Mouse (Mus musculus): ENCODE data around the gene 0610009B22Rik. TPM values are rescaled to one million over a fixed set of nuclear protein-coding genes. Genes with fewer than 3 reads are reported as not detected.
"Not testable (repeated sequence)": the region's sequence is repeated elsewhere in the genome, so short reads cannot be mapped to it uniquely, and the experiment has no call there.

Gene 0610009B22Rik
- total RNA-seq, 2 experiments from 2014 or later, result 33.7 to 37.3 TPM

- TF ChIP-seq CTCF (conservative IDR thresholded peaks at IDR 0.05), result peak; percentile 96
- Histone ChIP-seq H3K4me3 (no peak overlapping the region), H3K27ac (no peak overlapping the region)
- peak; percentile 89 to 93 for DNase-seq (ENCODE audit: low spot score in 2 of 2)
Observed at GRCm38 (mm10) chr11:51681324-51681975, 7.2 kb downstream of the 0610009B22Rik start.

- Histone ChIP-seq H3K27ac (no peak overlapping the region), H3K4me3 (no peak overlapping the region)
- DNase-seq (ENCODE audit: low spot score in 2 of 2), result no peak
- TF ChIP-seq CTCF (conservative IDR thresholded peaks at IDR 0.05), result no peak
Observed at GRCm38 (mm10) chr11:51679466-51679865, 9.2 kb downstream of the 0610009B22Rik start.

- Histone ChIP-seq H3K4me3 (no peak overlapping the region), H3K27ac (no peak overlapping the region)
- DNase-seq (ENCODE audit: low spot score in 2 of 2), result no peak
- no peak for TF ChIP-seq CTCF (conservative IDR thresholded peaks at IDR 0.05)
Observed at GRCm38 (mm10) chr11:51677737-51678418, 10.8 kb downstream of the 0610009B22Rik start.

- H3K4me3 ChIP-seq, result no peak overlapping the region
- TF ChIP-seq CTCF (conservative IDR thresholded peaks at IDR 0.05), result no peak
- no peak for DNase-seq (ENCODE audit: low spot score in 2 of 2)
- no peak overlapping the region for H3K27ac ChIP-seq
Observed at GRCm38 (mm10) chr11:51675386-51675785, 13.3 kb downstream of the 0610009B22Rik start.

- TF ChIP-seq CTCF (conservative IDR thresholded peaks at IDR 0.05), result no peak
- Histone ChIP-seq H3K27ac (no peak overlapping the region), H3K4me3 (no peak overlapping the region)
- no peak for DNase-seq (ENCODE audit: low spot score in 2 of 2)
Observed at GRCm38 (mm10) chr11:51673291-51673690, 15.4 kb downstream of the 0610009B22Rik start.

GRCm38 (mm10) chr11:51671376-51671775 is 17.3 kb downstream of the 0610009B22Rik start:
- H3K27ac ChIP-seq, result no peak overlapping the region
- no peak for DNase-seq (ENCODE audit: low spot score in 2 of 2)
- no peak overlapping the region for H3K4me3 ChIP-seq
- no peak for TF ChIP-seq CTCF (conservative IDR thresholded peaks at IDR 0.05)

GRCm38 (mm10) chr11:51670846-51671245 is 17.8 kb downstream of the 0610009B22Rik start:
- Histone ChIP-seq H3K27ac (no peak overlapping the region), H3K4me3 (no peak overlapping the region)
- no peak for DNase-seq (ENCODE audit: low spot score in 2 of 2)
- no peak for TF ChIP-seq CTCF (conservative IDR thresholded peaks at IDR 0.05)

- not testable (repeated sequence) for H3K27ac ChIP-seq; H3K4me3 ChIP-seq; DNase-seq (ENCODE audit: low spot score in 2 of 2)
Observed at GRCm38 (mm10) chr11:51664747-51665146, 23.9 kb downstream of the 0610009B22Rik start.

- H3K4me3 ChIP-seq, result no peak overlapping the region
- TF ChIP-seq CTCF (conservative IDR thresholded peaks at IDR 0.05), result no peak
- H3K27ac ChIP-seq, result no peak overlapping the region
- DNase-seq (ENCODE audit: low spot score in 2 of 2), result no peak
Observed at GRCm38 (mm10) chr11:51662632-51663031, 26.0 kb downstream of the 0610009B22Rik start.

GRCm38 (mm10) chr11:51661867-51662365 is 26.8 kb downstream of the 0610009B22Rik start:
- peak; percentile 11 for TF ChIP-seq CTCF (conservative IDR thresholded peaks at IDR 0.05)
- DNase-seq (ENCODE audit: low spot score in 2 of 2), result no peak
- Histone ChIP-seq H3K27ac (no peak overlapping the region), H3K4me3 (no peak overlapping the region)

- TF ChIP-seq CTCF (conservative IDR thresholded peaks at IDR 0.05), result no peak
- H3K4me3 ChIP-seq, result no peak overlapping the region
- no peak overlapping the region; the same call in 1 of the 2 replicates for H3K27ac ChIP-seq
- no peak for DNase-seq (ENCODE audit: low spot score in 2 of 2)
Observed at GRCm38 (mm10) chr11:51658705-51659104, 30.0 kb downstream of the 0610009B22Rik start.

- no peak overlapping the region for H3K4me3 ChIP-seq
- no peak for DNase-seq (ENCODE audit: low spot score in 2 of 2)
- TF ChIP-seq CTCF (conservative IDR thresholded peaks at IDR 0.05), result no peak
- H3K27ac ChIP-seq, result no peak overlapping the region; the same call in 1 of the 2 replicates
Observed at GRCm38 (mm10) chr11:51658291-51658690, 30.4 kb downstream of the 0610009B22Rik start.

- DNase-seq (ENCODE audit: low spot score in 2 of 2), result no peak
- H3K27ac ChIP-seq, result no peak overlapping the region
- H3K4me3 ChIP-seq, result no peak overlapping the region
- no peak for TF ChIP-seq CTCF (conservative IDR thresholded peaks at IDR 0.05)
Observed at GRCm38 (mm10) chr11:51656798-51657521, 31.7 kb downstream of the 0610009B22Rik start.

Data from layer of hippocampus, adult 2 months (tissue).